ENCODE assay signal across 8 mouse cellular contexts in genomic region chr2:34963371-34963956, GRCm38 (mm10). TPM values are rescaled to one million over a fixed set of nuclear protein-coding genes. Genes with fewer than 3 reads are reported as not detected.
DNase-seq lines count a peak whose midpoint lies in the region; ATAC-seq and TF ChIP-seq lines count a peak whose summit lies in the region.

No protein-coding gene starts in this region.

- peaks cover 24% of the 10 kb centered on the region for H3K4me1 ChIP-seq in heart, embryonic 10.5 days
- H3K4me1 ChIP-seq in lung, embryonic 14.5 days (ENCODE audit: insufficient read depth) = peaks cover 3% of the 10 kb centered on the region; the same call in 1 of the 2 replicates
- peaks cover 29% of the 10 kb centered on the region for H3K4me1 ChIP-seq in midbrain, embryonic 10.5 days

- no peaks in the 10 kb centered on the region for H3K9me3 ChIP-seq in heart, embryonic 10.5 days
- no peaks in the 10 kb centered on the region for H3K9me3 ChIP-seq in lung, embryonic 14.5 days (ENCODE audit: low read depth, low read length)
- H3K9me3 ChIP-seq in midbrain, embryonic 10.5 days (replicated peaks) = no peaks in the 10 kb centered on the region

- no peak overlapping the region for H3K4me2 ChIP-seq in lung, embryonic 14.5 days

- no peak overlapping the region for H3K4me3 ChIP-seq in heart, embryonic 10.5 days
- H3K4me3 ChIP-seq in lung, embryonic 14.5 days (ENCODE audit: low read depth, low read length) = no peak overlapping the region
- no peak overlapping the region for H3K4me3 ChIP-seq in midbrain, embryonic 10.5 days

- peaks cover 8% of the 10 kb centered on the region for H3K27me3 ChIP-seq in heart, embryonic 10.5 days (ENCODE audit: insufficient read depth, poor library complexity, severe bottlenecking)
- no peaks in the 10 kb centered on the region for H3K27me3 ChIP-seq in lung, embryonic 14.5 days (ENCODE audit: insufficient read depth, low read length)
- peaks cover 14% of the 10 kb centered on the region for H3K27me3 ChIP-seq in midbrain, embryonic 10.5 days (ENCODE audit: low read depth, poor library complexity, severe bottlenecking)

- H3K36me3 ChIP-seq in heart, embryonic 10.5 days = no peaks in the 10 kb centered on the region
- H3K36me3 ChIP-seq in lung, embryonic 14.5 days (ENCODE audit: insufficient read depth) = no peaks in the 10 kb centered on the region
- H3K36me3 ChIP-seq in midbrain, embryonic 10.5 days = no peaks in the 10 kb centered on the region

- WGBS in heart, embryonic 10.5 days = 81% methylated on average over 13 of the region's 13 CpGs
- WGBS in lung, embryonic 14.5 days = 67% methylated on average over 13 of the region's 13 CpGs
- WGBS in midbrain, embryonic 10.5 days = 85% methylated on average over 13 of the region's 13 CpGs

- no peak overlapping the region for H3K27ac ChIP-seq in heart, embryonic 10.5 days
- no peak overlapping the region for H3K27ac ChIP-seq in lung, embryonic 14.5 days (ENCODE audit: low read depth)
- no peak overlapping the region for H3K27ac ChIP-seq in midbrain, embryonic 10.5 days (replicated peaks)

- ATAC-seq in common myeloid progenitor, adult 5-6 weeks (replicated peaks; ENCODE audit: low read depth, poor library complexity, severe bottlenecking) = peak; percentile 67
- ATAC-seq in lung, embryonic 14.5 days (ENCODE audit: insufficient read depth) = peak; percentile 29; the same call in 1 of the 2 replicates

- TF ChIP-seq CTCF in lung, embryonic 14.5 days (IDR thresholded peaks at IDR 0.05; ENCODE audit: low read depth) = no peak

- DNase-seq in heart, adult 11 months = peak; percentile 95
- DNase-seq in heart, embryonic 10.5 days (ENCODE audit: low spot score) = no peak
- no peak for DNase-seq in lung, embryonic 14.5 days
- peak; percentile 25 for DNase-seq in testis, postnatal 14 days (ENCODE audit: low spot score)
- DNase-seq in midbrain, embryonic 10.5 days (ENCODE audit: low spot score) = no peak
- DNase-seq in retina, embryonic 14.5 days (ENCODE audit: low spot score) = no peak
- DNase-seq in gastrocnemius, adult 18-20 months (ENCODE audit: low spot score) = no peak

- H3K9ac ChIP-seq in lung, embryonic 14.5 days = no peak overlapping the region

RNA-seq across cellular contexts. Expression of gene Traf1, which starts 1.9 kb away (rescaled TPM):
- polyA plus RNA-seq in heart, embryonic 10.5 days (2016; fragmentation: Nextera tagmentation; extraction: Ambion mirVana) = 0.78 and 0.85 TPM in 2 replicates
- 0.69 and 1.3 TPM in 2 replicates for total RNA-seq in common myeloid progenitor, adult 5-6 weeks (2017)
- polyA plus RNA-seq in lung, embryonic 14.5 days (2014; fragmentation: Nextera tagmentation; extraction: Ambion mirVana) = 0.79 and 1.4 TPM in 2 replicates
- 0.12 and 0.27 TPM in 2 replicates for polyA plus RNA-seq in midbrain, embryonic 10.5 days (2016; fragmentation: Nextera tagmentation; extraction: Ambion mirVana)
- total RNA-seq in gastrocnemius, adult 18-20 months (2021) = under 1 TPM; 0.30 to 0.97 TPM

RNA-seq across cellular contexts. Expression of gene Phf19, which starts 49.6 kb away (rescaled TPM):
- 3.1 and 3.9 TPM in 2 replicates for polyA plus RNA-seq in heart, embryonic 10.5 days (2016; fragmentation: Nextera tagmentation; extraction: Ambion mirVana)
- total RNA-seq in common myeloid progenitor, adult 5-6 weeks (2017) = 5.8 and 9.6 TPM in 2 replicates
- 3.3 and 4.9 TPM in 2 replicates for polyA plus RNA-seq in lung, embryonic 14.5 days (2014; fragmentation: Nextera tagmentation; extraction: Ambion mirVana)
- 2.6 and 2.8 TPM in 2 replicates for polyA plus RNA-seq in midbrain, embryonic 10.5 days (2016; fragmentation: Nextera tagmentation; extraction: Ambion mirVana)
- under 1 TPM; 0.59 to 0.71 TPM for total RNA-seq in gastrocnemius, adult 18-20 months (2021)

Comparison
In these comparisons a context has a peak if more than half of its experiments do, and no peak if none do; other contexts are left out.
1. DNase-seq: peak in heart, adult 11 months (single experiment) and testis, postnatal 14 days (single experiment); none in heart, embryonic 10.5 days (single experiment), lung, embryonic 14.5 days (single experiment), midbrain, embryonic 10.5 days (single experiment), retina, embryonic 14.5 days (single experiment) and gastrocnemius, adult 18-20 months (single experiment).